Mouse (Mus musculus): ENCODE measurements around the gene Zdhhc18.

DNA sequence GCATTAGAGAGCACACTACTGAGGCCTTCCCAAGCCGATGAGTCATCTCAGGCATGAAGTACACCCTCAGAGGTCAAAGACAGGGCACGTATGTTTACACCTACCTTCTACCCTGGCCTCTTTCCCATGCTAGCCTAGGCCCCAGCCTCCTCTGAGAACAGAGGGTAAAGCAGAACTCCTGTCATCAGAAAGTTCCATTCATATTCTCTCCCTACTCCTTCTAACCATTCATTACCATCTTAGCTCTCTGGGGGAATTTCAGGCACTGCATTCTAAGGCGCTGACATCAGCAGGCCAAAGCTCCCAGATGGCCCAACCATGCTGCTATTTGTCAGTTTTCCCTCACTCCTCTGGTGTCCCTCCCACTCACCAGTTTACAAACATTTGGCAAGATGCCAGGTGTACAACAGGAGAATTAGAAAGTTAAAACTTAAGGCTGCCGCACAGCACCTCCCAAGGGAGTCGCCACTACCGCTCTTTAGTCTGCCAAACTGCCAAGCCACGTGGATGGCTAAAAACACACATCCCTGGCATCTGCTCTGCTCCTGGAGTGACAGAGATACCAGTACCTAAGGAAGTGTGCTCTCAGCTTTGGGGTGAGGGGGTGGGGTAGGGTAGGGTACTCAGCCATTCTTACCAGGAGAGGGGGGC, 38.6 kb upstream of the Zdhhc18 start:
- TF ChIP-seq RAD21 (IDR thresholded peaks at IDR 0.05; ENCODE audit: low read depth, low read length) (no peak), MAX (IDR thresholded peaks at IDR 0.05; ENCODE audit: low read length) (no peak), HCFC1 (IDR thresholded peaks at IDR 0.05; ENCODE audit: low read depth, low read length) (no peak), CHD1 (IDR thresholded peaks at IDR 0.05; ENCODE audit: low read depth, low read length) (no peak), CTCF (IDR thresholded peaks at IDR 0.05 in 2 of 3, conservative IDR thresholded peaks at IDR 0.05 in 1 of 3; ENCODE audit: control insufficient read depth in 1 of 3, insufficient read depth in 1 of 3, low read depth in 2 of 3, low read length in 3 of 3, poor library complexity in 1 of 3, severe bottlenecking in 1 of 3) (no peak)
